Mouse (Mus musculus) heart, embryonic 10.5 days (tissue): ENCODE measurements around the gene Zfp160. TPM values are rescaled to one million over a fixed set of nuclear protein-coding genes. Genes with fewer than 3 reads are reported as not detected.
"Not testable (repeated sequence)": the region's sequence is repeated elsewhere in the genome, so short reads cannot be mapped to it uniquely, and the experiment has no call there.

Source experiments
- DNase-seq: peaks from one replicate; pipeline ENCODE4 v3.0.0-alpha.2; 2017; ENCODE audit warnings: low spot score
- H3K27ac ChIP-seq: fragments of 300-500 bp; sonication (generic); 2 replicates; pipeline ENCODE4 v1.5.1; 2016; ENCODE audit warnings: mild to moderate bottlenecking
- H3K27me3 ChIP-seq: fragments of 300-500 bp; sonication (generic); 2 replicates; pipeline ENCODE4 v1.6.1; 2016; ENCODE audit warnings: mild to moderate bottlenecking; ENCODE audit not compliant: poor library complexity, insufficient read depth, severe bottlenecking
- H3K36me3 ChIP-seq: fragments of 300-500 bp; sonication (generic); 2 replicates; pipeline ENCODE4 v1.6.1; 2016; ENCODE audit warnings: mild to moderate bottlenecking, moderate library complexity
- H3K4me1 ChIP-seq: fragments of 300-500 bp; sonication (generic); 2 replicates; pipeline ENCODE4 v1.6.1; 2016; ENCODE audit warnings: mild to moderate bottlenecking
- H3K4me3 ChIP-seq: fragments of 300-500 bp; sonication (generic); 2 replicates; pipeline ENCODE4 v1.5.1; 2016; ENCODE audit warnings: mild to moderate bottlenecking, moderate library complexity
- H3K9me3 ChIP-seq: fragments of 300-500 bp; sonication (generic); 2 replicates; pipeline ENCODE4 v1.6.1; 2016; ENCODE audit warnings: mild to moderate bottlenecking, moderate library complexity
- WGBS: fragments of 180-500 bp; shearing (Covaris S2); methylation state at CpG from one replicate; pipeline ENCODE4 v1.1.7; 2016; 5-methylcytosine and 5-hydroxymethylcytosine counted together
- polyA plus RNA-seq: library from polyadenylated mRNA; unstranded; fragments of >200 nt; fragmentation: Nextera tagmentation; extraction: Ambion mirVana; gene quantifications from 2 replicates; pipeline ENCODE4 v1.2.1, GENCODE M21; 2016

Gene Zfp160
- polyA plus RNA-seq, 1 experiment from 2014 or later: 10.1 TPM

DNA sequence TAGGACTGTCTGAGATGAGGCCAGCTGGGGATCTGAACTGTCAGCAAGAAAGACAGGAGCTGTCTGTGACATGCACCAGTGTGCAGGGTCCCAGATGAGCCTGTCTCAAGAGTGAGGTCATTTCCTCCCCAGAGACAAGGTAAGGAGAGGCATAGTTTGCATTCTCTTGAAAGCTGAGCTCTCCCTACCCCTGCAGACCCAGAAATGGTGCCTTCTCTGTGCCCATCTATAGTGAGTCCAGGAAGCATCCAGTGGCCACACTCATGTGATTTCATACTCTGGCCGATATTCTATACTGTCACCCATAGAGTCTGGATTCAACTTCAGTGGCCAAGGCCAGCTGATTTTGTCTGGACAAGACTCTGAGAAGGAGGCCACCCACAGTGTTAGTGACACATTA, 46.4 kb downstream of the Zfp160 start:
- H3K27ac ChIP-seq, H3K9me3 ChIP-seq, H3K27me3 ChIP-seq, H3K4me3 ChIP-seq, H3K36me3 ChIP-seq, H3K4me1 ChIP-seq: not testable (repeated sequence)
- 86% methylated on average over 1 of the region's 1 CpGs for WGBS
- DNase-seq: peak; percentile 58

DNA sequence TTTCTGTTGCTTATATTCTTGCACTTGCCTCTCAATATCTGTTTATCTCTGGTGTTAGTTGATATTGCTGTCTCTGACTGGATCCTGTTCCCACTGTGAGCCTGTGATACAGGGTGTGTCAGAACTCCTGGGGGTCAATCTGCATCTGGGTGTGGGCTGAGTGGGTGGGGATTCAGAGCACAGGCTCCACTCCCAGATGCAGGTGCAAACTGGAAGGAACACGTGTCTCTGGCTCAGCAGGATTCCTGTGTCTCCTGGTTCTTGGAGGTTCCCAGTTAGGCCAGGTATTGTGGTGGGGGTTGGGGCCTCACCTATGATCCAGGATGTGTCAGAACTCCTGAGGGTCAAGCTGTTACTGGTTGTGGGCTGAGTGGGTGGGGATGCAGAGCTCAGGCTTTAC, 56.8 kb downstream of the Zfp160 start:
- no peak overlapping the region for H3K27ac ChIP-seq
- peak; percentile 61 for DNase-seq
- no peaks in the 10 kb centered on the region for H3K27me3 ChIP-seq
- no peak overlapping the region for H3K4me3 ChIP-seq
- no peaks in the 10 kb centered on the region for H3K4me1 ChIP-seq
- H3K9me3 ChIP-seq: no peaks in the 10 kb centered on the region
- H3K36me3 ChIP-seq: no peaks in the 10 kb centered on the region
- 47% methylated on average over 1 of the region's 1 CpGs for WGBS

DNA sequence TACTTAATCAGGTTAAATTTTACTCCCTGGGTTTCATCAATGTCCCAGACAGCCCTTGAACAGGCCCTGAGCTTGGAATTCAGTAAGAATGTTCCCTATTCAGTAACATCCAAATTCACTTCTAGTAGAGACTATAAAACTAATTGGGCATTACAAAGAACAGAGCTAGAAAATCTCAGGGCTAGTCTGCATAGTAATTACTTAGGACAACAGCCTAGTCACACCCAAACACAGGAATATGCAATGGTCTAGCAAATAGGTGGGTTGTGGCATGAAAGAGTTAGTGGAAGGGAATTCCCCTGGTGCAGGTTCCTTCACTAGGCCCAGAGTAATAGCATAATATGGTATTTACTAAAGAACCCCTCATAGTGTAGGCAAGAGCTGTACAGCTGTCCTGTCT, 58.3 kb downstream of the Zfp160 start:
- Histone ChIP-seq H3K27ac (no peak overlapping the region), H3K36me3 (no peaks in the 10 kb centered on the region), H3K4me1 (no peaks in the 10 kb centered on the region), H3K4me3 (no peak overlapping the region), H3K9me3 (peaks cover 3% of the 10 kb centered on the region; the same call in 1 of the 2 replicates), H3K27me3 (no peaks in the 10 kb centered on the region)
- DNase-seq: no peak

DNA sequence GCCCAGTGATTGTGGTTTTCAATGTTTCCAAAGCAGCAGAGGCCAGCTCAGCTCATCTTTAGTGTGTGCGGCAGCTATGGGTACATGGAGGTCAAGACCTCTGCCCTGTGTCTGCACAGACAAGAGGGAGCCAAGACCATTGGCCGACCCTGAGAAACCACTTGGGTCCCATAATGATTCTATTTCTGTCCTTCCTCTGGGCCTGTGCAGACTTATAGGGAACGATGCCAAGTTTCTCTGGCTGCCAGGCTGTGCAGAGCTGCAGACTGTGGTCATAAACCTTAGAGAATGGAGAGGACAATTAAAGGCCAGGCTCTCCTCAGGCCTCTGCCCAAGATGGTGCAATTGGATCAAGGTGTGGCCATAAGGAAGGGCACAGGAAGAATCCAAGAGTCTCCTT, 60.7 kb downstream of the Zfp160 start:
- not testable (repeated sequence) for H3K9me3 ChIP-seq, H3K27me3 ChIP-seq, DNase-seq, H3K36me3 ChIP-seq, H3K27ac ChIP-seq, H3K4me3 ChIP-seq, H3K4me1 ChIP-seq
- WGBS: no CpG with 5 or more reads among the region's 3 CpGs

DNA sequence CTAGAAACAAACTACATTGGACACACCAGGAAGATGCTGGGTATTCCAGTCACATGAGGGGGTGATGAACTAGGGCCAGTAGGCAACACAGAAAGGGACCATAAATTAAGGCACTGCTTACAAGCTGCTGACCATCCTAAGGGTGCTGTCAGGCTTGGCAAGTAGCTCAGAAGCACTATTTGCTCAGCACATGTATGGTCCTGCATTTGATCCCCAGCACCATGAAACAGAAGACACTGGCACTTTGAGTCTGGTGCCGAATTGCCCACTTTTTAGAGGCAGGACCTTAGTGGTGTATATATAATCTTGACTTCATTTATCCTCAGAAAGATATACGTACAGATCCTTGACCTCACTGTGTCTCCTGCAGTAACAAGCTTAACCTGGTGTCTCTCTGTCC, 62.3 kb downstream of the Zfp160 start:
- not testable (repeated sequence) for H3K27me3 ChIP-seq
- 72% methylated on average over 2 of the region's 2 CpGs for WGBS

More for the DNA sequence above, 62.3 kb downstream of the Zfp160 start:
- not testable (repeated sequence) for H3K4me1 ChIP-seq, H3K36me3 ChIP-seq, H3K9me3 ChIP-seq, H3K4me3 ChIP-seq, H3K27ac ChIP-seq
- DNase-seq: peak; percentile 57

Other genes starting within 250 kb of the Zfp160 start
- gene Vmn1r228, start 222.7 kb upstream of the Zfp160 start, polyA plus RNA-seq: not detected in 2 replicates
- 0.02 TPM in 1 of 2 replicates, not detected in the other for gene Vmn1r229, start 197.3 kb upstream of the Zfp160 start, polyA plus RNA-seq
- not detected in 2 replicates for gene Vmn1r230, start 168.5 kb upstream of the Zfp160 start, polyA plus RNA-seq
- not detected in 2 replicates for gene Vmn1r231, start 103.8 kb upstream of the Zfp160 start, polyA plus RNA-seq
- gene Vmn1r232, start 89.2 kb upstream of the Zfp160 start, polyA plus RNA-seq: not detected in 2 replicates
- 407 and 413 TPM in 2 replicates for gene Ppp2r1a, start 63.6 kb upstream of the Zfp160 start, polyA plus RNA-seq
- gene Vmn1r233, start 12.4 kb upstream of the Zfp160 start, polyA plus RNA-seq: not detected in 2 replicates
- not detected in 2 replicates for gene Vmn1r234, start 217.2 kb downstream of the Zfp160 start, polyA plus RNA-seq
- not detected in 2 replicates for gene Vmn1r235, start 247.5 kb downstream of the Zfp160 start, polyA plus RNA-seq